Mouse (Mus musculus): ENCODE data around the gene Gm20823. TPM values are rescaled to one million over a fixed set of nuclear protein-coding genes. Genes with fewer than 3 reads are reported as not detected.
"Not testable (repeated sequence)": the region's sequence is repeated elsewhere in the genome, so short reads cannot be mapped to it uniquely, and the experiment has no call there.

Gene Gm20823
- polyA plus RNA-seq (2011; ENCODE audit: insufficient read length, low read depth, missing spikeins) = not detected in 2 replicates

- not testable (repeated sequence) for H3K4me3 ChIP-seq (ENCODE audit: insufficient read depth, low read length); H3K27ac ChIP-seq (ENCODE audit: insufficient read depth, low read length); H3K4me1 ChIP-seq (ENCODE audit: control insufficient read depth, insufficient read depth, low read length)
These were observed at the start of gene Gm20823 for GRCm38 (mm10) chrY:62464745-62465144. Gene Gm20823 (minus strand): TSS chrY:62464845.

All from embryonic fibroblast, embryonic 13.5 days (primary cell).